Mouse (Mus musculus): ENCODE measurements around the gene Rnf213.
"Not testable (repeated sequence)": the region's sequence is repeated elsewhere in the genome, so short reads cannot be mapped to it uniquely, and the experiment has no call there.

The Rnf213 gene

GRCm38 (mm10) chr11:119392800-119393482 lies at the start of gene Rnf213:
TSS of gene Rnf213 (plus strand) at chr11:119393100.
- peak; percentile 71 for DNase-seq

- DNase-seq, result peak; percentile 22
Observed at GRCm38 (mm10) chr11:119344178-119344577, 48.7 kb upstream of the Rnf213 start.

- no peak for DNase-seq
Observed at GRCm38 (mm10) chr11:119344865-119345264, 48.0 kb upstream of the Rnf213 start.

GRCm38 (mm10) chr11:119347125-119347524 lies 45.8 kb upstream of the Rnf213 start:
- DNase-seq, result no peak

GRCm38 (mm10) chr11:119352113-119352512 lies 40.8 kb upstream of the Rnf213 start:
- no peak for DNase-seq

- no peak for DNase-seq
Observed at GRCm38 (mm10) chr11:119353946-119354345, 39.0 kb upstream of the Rnf213 start.

- DNase-seq, result peak; percentile 73
Observed at GRCm38 (mm10) chr11:119354798-119355442, 38.0 kb upstream of the Rnf213 start.

- DNase-seq, result peak; percentile 92
Observed at GRCm38 (mm10) chr11:119355443-119356385, 37.2 kb upstream of the Rnf213 start, which contains the start of the genes Sgsh and Slc26a11. TSS of gene Sgsh (minus strand) at chr11:119355536. TSS of gene Slc26a11 (plus strand) at chr11:119355557.

GRCm38 (mm10) chr11:119359089-119359488 lies 33.8 kb upstream of the Rnf213 start:
- no peak for DNase-seq

- DNase-seq, result no peak
Observed at GRCm38 (mm10) chr11:119362769-119363533, 29.9 kb upstream of the Rnf213 start.

- DNase-seq, result peak; percentile 79
Observed at GRCm38 (mm10) chr11:119363534-119364145, 29.3 kb upstream of the Rnf213 start.

- no peak for DNase-seq
Observed at GRCm38 (mm10) chr11:119375425-119375824, 17.5 kb upstream of the Rnf213 start.

- DNase-seq, result no peak
Observed at GRCm38 (mm10) chr11:119377326-119377725, 15.6 kb upstream of the Rnf213 start.

- DNase-seq, result no peak
Observed at GRCm38 (mm10) chr11:119378551-119378950, 14.3 kb upstream of the Rnf213 start.

- no peak for DNase-seq
Observed at GRCm38 (mm10) chr11:119381631-119382337, 11.1 kb upstream of the Rnf213 start.

GRCm38 (mm10) chr11:119382338-119382850 lies 10.5 kb upstream of the Rnf213 start:
- DNase-seq, result no peak

- no peak for DNase-seq
Observed at GRCm38 (mm10) chr11:119384904-119385303, 8.0 kb upstream of the Rnf213 start.

- no peak for DNase-seq
Observed at GRCm38 (mm10) chr11:119386306-119386705, 6.6 kb upstream of the Rnf213 start.

- DNase-seq, result not testable (repeated sequence)
Observed at GRCm38 (mm10) chr11:119387273-119387672, 5.6 kb upstream of the Rnf213 start.

- peak; percentile 85 for DNase-seq
Observed at GRCm38 (mm10) chr11:119389851-119390270, 3.0 kb upstream of the Rnf213 start.

Measured in lung, postnatal 14 days (tissue).